Mouse (Mus musculus) retina, embryonic 14.5 days (tissue): ENCODE measurements around the gene Timm50.

Experiments used
- DNase-seq: peaks from one replicate; pipeline ENCODE4 v3.0.0-alpha.2; 2015; ENCODE audit warnings: low spot score

Gene Timm50

GRCm38 (mm10) chr7:28268042-28268531 is 43.8 kb downstream of the Timm50 start:
- peak; percentile 60 for DNase-seq

- peak; percentile 94 for DNase-seq
Observed at GRCm38 (mm10) chr7:28267129-28268041, 44.5 kb downstream of the Timm50 start, which contains the start of gene Eid2. Gene Eid2 (plus strand): TSS chr7:28267881.

- no peak for DNase-seq
Observed at GRCm38 (mm10) chr7:28265391-28265790, 46.5 kb downstream of the Timm50 start.

- DNase-seq, result peak; percentile 81
Observed at GRCm38 (mm10) chr7:28263786-28264185, 48.1 kb downstream of the Timm50 start.

- no peak for DNase-seq
Observed at GRCm38 (mm10) chr7:28262861-28263260, 49.0 kb downstream of the Timm50 start.
